Mouse (Mus musculus) intestine, embryonic 14.5 days (tissue): ENCODE data around the gene Bmpr2. TPM values are rescaled to one million over a fixed set of nuclear protein-coding genes. Genes with fewer than 3 reads are reported as not detected.

ENCODE experiments used
- ATAC-seq: fragments of 200-750 bp; cut with Nextera tagmentation; replicated peaks from 2 replicates; pipeline ENCODE4 v1.8.0; 2017; ENCODE audit warnings: low read depth, moderate number of reproducible peaks, moderate TSS enrichment, moderate library complexity; ENCODE audit not compliant: low FRiP score, low TSS enrichment
- DNase-seq: peaks from one replicate; pipeline ENCODE4 v3.0.0-alpha.2; 2018; ENCODE audit warnings: low spot score
- H3K27ac ChIP-seq: fragments of 300-500 bp; sonication (generic); 2 replicates; pipeline ENCODE4 v1.5.1; 2014; ENCODE audit warnings: low read depth, mild to moderate bottlenecking, control low read depth
- H3K27me3 ChIP-seq: fragments of 300-500 bp; sonication (generic); replicated peaks from 2 replicates; pipeline ENCODE4 v1.6.1; 2014; ENCODE audit warnings: low read length, control low read depth; ENCODE audit not compliant: control insufficient read depth, insufficient read depth
- H3K36me3 ChIP-seq: fragments of 300-500 bp; sonication (generic); 2 replicates; pipeline ENCODE4 v1.6.1; 2014; ENCODE audit warnings: low read length, control low read depth; ENCODE audit not compliant: control insufficient read depth, insufficient read depth
- H3K4me1 ChIP-seq: fragments of 300-500 bp; sonication (generic); replicated peaks from 2 replicates; pipeline ENCODE4 v1.6.1; 2014; ENCODE audit warnings: low read length, control low read depth, mixed read lengths; ENCODE audit not compliant: control insufficient read depth, insufficient read depth
- H3K4me2 ChIP-seq: fragments of 300-500 bp; sonication (generic); 2 replicates; pipeline ENCODE4 v1.6.1; 2014; ENCODE audit warnings: low read length
- H3K4me3 ChIP-seq: fragments of 300-500 bp; sonication (generic); 2 replicates; pipeline ENCODE4 v1.5.1; 2014; ENCODE audit warnings: low read depth, low read length, control low read depth, mixed read lengths
- H3K9ac ChIP-seq: fragments of 300-500 bp; sonication (generic); 2 replicates; pipeline ENCODE4 v1.6.1; 2014; ENCODE audit warnings: mild to moderate bottlenecking, low read length
- H3K9me3 ChIP-seq: fragments of 300-500 bp; sonication (generic); 2 replicates; pipeline ENCODE4 v1.6.1; 2016; ENCODE audit warnings: low read length, control low read depth; ENCODE audit not compliant: control insufficient read depth
- WGBS: fragments of 180-500 bp; shearing (Covaris S2); extraction: QIAGEN DNeasy Blood & Tissue Kit; methylation state at CpG from one replicate; pipeline ENCODE4 v1.1.7; 2014; 5-methylcytosine and 5-hydroxymethylcytosine counted together
- polyA plus RNA-seq: library from polyadenylated mRNA; unstranded; fragments of >200 nt; fragmentation: Nextera tagmentation; extraction: Ambion mirVana; gene quantifications from 2 replicates; pipeline ENCODE4 v1.2.1, GENCODE M21; 2014

The Bmpr2 gene
- 11.9 and 12.5 TPM in 2 replicates for polyA plus RNA-seq

DNA sequence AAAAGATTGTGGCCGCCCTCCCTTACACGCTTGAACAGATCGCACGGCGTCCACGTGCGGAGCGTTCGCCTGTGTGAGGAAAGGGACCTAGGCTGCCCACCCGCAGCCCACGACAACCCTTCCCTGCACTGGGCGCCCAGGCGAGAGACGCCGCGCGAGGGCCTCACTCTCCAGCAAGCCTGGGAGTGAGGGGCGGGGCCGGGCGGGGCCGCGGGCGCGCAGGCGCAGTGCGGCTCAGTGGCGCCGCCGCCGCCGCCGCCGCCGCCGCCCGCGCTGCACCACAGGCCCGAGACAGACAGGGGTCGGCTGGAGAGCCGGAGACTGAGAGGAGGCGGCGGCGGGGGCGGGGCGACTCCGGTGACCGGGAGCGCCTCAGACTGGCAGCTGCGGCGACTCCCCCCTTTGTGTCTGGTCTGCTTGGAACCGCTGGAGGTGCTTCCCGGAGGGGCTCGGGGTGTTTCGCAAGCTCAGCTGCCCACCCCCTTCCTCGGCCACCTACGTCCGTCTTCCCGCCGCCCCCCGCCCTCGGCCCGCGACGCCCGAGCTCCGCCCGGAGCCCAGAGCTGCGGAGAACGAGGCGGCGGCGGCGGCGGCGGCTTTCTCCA lies at the start of gene Bmpr2:
Gene Bmpr2 (plus strand): TSS at position 237 of the 605 bp plus-strand sequence.
- H3K36me3 ChIP-seq = no peaks in the 10 kb centered on the region
- no peaks in the 10 kb centered on the region for H3K27me3 ChIP-seq
- peak within 1 kb of the TSS; percentile 76 for H3K4me3 ChIP-seq
- H3K4me2 ChIP-seq = peak within 1 kb of the TSS; percentile 85
- WGBS = under 1% methylated on average over 54 of the region's 75 CpGs
- peak; percentile 92 for ATAC-seq
- H3K9me3 ChIP-seq = no peaks in the 10 kb centered on the region
- peak within 1 kb of the TSS; percentile 97 for H3K9ac ChIP-seq
- H3K4me1 ChIP-seq = peaks cover 6% of the 10 kb centered on the region; the same call in 1 of the 2 replicates
- peak; percentile 92 for DNase-seq
- H3K27ac ChIP-seq = peak within 1 kb of the TSS; percentile 100

DNA sequence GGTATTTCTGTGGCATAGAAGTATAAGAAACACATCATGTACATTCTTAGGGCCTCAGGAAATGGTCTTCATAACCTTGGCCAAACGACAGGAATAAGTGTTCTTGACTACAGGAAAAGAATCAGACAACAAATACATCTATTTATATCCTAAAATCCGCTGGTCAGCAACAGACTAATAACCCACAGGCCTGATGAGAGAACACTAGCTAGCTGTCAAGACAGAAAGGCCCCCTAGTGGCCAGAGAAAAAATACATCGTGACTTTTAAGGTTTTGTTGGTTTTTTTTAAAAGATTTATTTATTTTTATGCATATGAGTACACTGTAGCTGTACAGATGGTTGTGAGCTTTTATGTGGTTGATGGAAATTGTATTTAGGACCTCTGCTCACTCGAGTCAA lies 43.3 kb upstream of the Bmpr2 start:
- H3K36me3 ChIP-seq = peaks cover 36% of the 10 kb centered on the region
- H3K4me2 ChIP-seq = no peak overlapping the region
- 0 out of 2 replicates have a peak, but pooled peaks have one; percentile 28 for ATAC-seq
- no peak for DNase-seq
- H3K4me1 ChIP-seq = no peaks in the 10 kb centered on the region
- no peak overlapping the region for H3K4me3 ChIP-seq
- no peaks in the 10 kb centered on the region for H3K9me3 ChIP-seq
- no peaks in the 10 kb centered on the region for H3K27me3 ChIP-seq
- H3K27ac ChIP-seq = no peak overlapping the region
- 48% methylated on average over 4 of the region's 4 CpGs for WGBS
- H3K9ac ChIP-seq = no peak overlapping the region

DNA sequence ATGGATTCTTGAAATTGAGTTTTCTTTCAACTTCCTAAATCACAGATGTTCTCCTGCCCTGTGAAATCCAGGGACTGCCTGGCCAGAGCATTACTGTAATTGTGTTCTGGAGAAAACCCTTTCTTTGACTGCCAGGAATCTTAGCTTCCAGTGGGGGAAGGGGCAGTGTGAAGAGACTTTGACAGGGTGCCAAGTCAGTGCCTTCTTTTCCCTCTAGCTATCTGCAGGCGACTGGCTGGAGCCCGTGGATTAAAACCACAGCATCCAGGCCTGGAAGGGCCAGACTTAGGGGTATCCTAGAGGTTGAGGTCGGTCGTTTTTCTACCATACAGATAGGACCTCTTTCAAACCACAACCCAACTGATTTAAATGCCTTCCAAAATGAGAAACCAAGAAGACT lies 37.5 kb upstream of the Bmpr2 start:
- Histone ChIP-seq H3K36me3 (peaks cover 6% of the 10 kb centered on the region; the same call in 1 of the 2 replicates), H3K4me2 (no peak overlapping the region), H3K9ac (no peak overlapping the region), H3K4me1 (no peaks in the 10 kb centered on the region), H3K9me3 (no peaks in the 10 kb centered on the region), H3K27ac (no peak overlapping the region), H3K4me3 (no peak overlapping the region), H3K27me3 (no peaks in the 10 kb centered on the region)
- ATAC-seq (no peak), DNase-seq (no peak)
- WGBS = 53% methylated on average over 4 of the region's 4 CpGs

DNA sequence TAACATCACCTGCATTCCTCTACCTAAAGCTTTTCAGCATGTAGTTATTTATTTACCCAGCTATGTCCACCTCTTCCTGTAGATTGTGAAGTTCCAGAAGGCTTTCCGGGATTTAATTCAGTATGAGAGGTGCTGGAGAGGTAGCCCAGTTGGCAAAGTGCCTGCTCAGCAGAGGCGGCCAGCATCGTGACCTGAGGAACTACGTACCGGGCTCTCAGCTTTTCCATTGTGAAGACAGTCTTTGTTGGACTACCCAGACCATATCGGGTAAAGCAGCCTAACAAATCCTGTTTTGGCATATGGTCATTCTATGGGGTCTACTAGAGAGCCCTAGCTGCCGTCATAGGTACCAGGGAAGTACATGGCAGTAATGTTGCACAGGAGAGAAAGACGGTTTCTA lies 33.1 kb upstream of the Bmpr2 start:
- no peaks in the 10 kb centered on the region for H3K36me3 ChIP-seq
- no peak overlapping the region for H3K4me3 ChIP-seq
- DNase-seq (no peak), ATAC-seq (no peak)
- no peak overlapping the region for H3K4me2 ChIP-seq
- H3K4me1 ChIP-seq = no peaks in the 10 kb centered on the region
- WGBS = 91% methylated on average over 8 of the region's 8 CpGs
- H3K27me3 ChIP-seq = no peaks in the 10 kb centered on the region
- no peak overlapping the region for H3K9ac ChIP-seq
- no peaks in the 10 kb centered on the region for H3K9me3 ChIP-seq
- H3K27ac ChIP-seq = no peak overlapping the region

DNA sequence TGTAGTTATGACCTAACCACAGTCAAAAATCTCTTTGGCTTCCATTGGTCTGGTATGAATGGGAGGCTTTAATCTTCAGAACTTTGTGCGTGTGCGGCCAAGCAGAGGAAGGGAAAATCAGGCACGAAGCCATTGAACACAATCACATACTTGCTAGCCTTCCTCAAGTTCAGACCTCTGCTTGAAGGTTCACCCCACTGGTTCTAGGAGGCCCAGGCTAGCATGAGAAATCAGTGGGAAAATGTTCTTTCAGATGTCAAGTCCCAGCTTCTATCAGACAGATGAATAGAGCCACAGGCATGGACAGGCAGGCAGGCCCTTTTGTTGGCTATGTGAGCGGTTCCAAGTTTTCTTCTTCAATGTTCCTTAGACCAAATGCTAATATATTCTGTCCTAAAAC lies 32.5 kb upstream of the Bmpr2 start:
- no peaks in the 10 kb centered on the region for H3K9me3 ChIP-seq
- H3K4me3 ChIP-seq = no peak overlapping the region
- H3K27ac ChIP-seq = no peak overlapping the region
- H3K27me3 ChIP-seq = no peaks in the 10 kb centered on the region
- no peak overlapping the region for H3K9ac ChIP-seq
- no peaks in the 10 kb centered on the region for H3K4me1 ChIP-seq
- DNase-seq (no peak), ATAC-seq (no peak)
- 92% methylated on average over 4 of the region's 4 CpGs for WGBS
- H3K4me2 ChIP-seq = no peak overlapping the region
- no peaks in the 10 kb centered on the region for H3K36me3 ChIP-seq

DNA sequence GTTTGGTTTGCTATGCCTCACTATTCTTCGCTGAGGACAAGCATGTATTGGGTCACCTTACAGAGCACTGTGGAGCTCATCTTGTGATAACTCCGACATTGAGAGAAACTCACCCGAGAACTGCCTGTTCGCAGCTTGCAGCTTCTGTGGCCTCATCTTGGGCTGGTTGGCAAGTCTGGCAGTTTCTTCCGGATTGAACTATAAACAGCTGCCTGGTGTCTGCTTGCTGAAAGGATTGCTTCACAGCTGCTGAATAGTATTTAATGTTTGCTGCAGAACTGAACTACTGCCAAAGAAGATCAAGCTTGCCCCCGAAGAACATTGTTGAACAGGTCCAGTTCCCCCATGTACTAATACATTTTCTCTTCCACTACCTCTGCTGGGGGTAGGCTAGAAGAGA lies 29.1 kb upstream of the Bmpr2 start:
- no peaks in the 10 kb centered on the region for H3K27me3 ChIP-seq
- H3K9ac ChIP-seq = no peak overlapping the region
- 53% methylated on average over 6 of the region's 6 CpGs for WGBS
- H3K36me3 ChIP-seq = no peaks in the 10 kb centered on the region
- ATAC-seq (no peak), DNase-seq (no peak)
- no peaks in the 10 kb centered on the region for H3K9me3 ChIP-seq
- H3K27ac ChIP-seq = no peak overlapping the region
- no peak overlapping the region for H3K4me3 ChIP-seq
- no peak overlapping the region for H3K4me2 ChIP-seq
- H3K4me1 ChIP-seq = no peaks in the 10 kb centered on the region

DNA sequence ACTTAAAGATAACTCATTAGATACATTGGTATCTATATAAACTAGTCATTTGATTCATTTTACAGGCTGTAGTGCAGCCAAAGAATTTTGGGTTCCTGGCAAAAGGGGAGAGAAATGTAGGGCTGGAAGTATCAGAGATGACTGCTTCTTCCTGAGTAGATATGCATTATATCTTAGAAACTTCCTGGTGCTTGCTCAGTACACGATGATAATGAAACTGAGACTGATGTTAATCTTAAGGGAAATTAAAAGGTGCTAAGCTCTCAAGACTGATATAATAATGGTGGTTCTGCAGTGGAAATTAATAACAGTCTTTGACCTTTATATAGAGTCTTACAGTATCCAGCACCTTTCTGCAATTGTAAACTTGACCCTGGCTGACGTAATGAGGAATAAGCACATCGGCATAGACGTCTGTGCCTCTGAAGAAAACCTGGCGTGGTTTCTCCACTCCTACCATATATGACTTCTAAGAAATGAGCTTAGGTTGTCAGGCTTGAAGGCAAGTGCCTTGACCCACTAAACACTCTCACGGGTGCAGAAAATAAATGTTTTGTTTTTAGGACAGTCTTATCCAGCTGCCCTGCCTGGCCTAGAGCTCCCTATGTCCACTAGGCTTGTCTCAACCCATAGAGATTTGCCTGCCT lies 24.3 kb upstream of the Bmpr2 start:
- Histone ChIP-seq H3K4me3 (no peak overlapping the region), H3K4me2 (no peak overlapping the region), H3K4me1 (0 out of 2 replicates have a peak, but pooled peaks cover 5% of the 10 kb centered on the region), H3K27ac (no peak overlapping the region), H3K9ac (no peak overlapping the region), H3K9me3 (no peaks in the 10 kb centered on the region), H3K27me3 (no peaks in the 10 kb centered on the region), H3K36me3 (no peaks in the 10 kb centered on the region)
- DNase-seq (no peak), ATAC-seq (no peak)
- WGBS = 56% methylated on average over 6 of the region's 6 CpGs

DNA sequence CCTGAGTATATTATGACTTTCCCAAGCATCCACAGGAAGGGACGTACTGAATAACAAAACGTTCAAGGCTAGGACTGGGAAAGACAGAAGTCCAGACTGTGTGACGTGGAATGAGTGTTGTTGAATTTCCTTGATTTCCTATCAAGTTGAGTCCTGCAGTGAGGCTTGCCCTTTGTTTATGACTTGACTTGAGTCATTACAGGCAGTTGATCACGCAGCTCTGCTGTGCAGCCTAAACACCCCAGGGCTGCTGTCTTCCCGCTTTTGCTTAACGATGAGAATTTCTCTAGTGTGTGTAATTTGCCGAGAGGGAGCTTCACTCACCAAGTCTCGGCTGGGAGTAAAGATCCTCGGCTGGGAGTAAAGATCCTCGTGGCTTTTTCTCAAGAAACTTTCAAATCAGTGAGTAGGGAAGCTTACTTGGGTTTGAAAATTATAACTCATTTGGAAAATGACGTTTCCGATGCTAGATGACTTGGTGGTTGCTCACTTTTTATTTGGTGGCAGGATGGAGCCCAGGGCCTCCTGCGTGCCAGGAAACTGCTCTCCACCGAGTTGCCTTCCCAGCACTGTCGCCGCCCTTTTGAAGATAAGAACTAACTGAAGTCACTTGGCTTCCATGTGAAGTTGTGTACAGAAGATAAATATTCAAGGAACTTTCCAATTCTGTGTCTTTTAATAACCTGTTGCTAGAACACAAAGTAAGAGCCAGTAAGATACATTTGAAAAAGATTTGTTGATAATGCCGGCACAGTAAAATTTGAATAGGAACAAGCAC lies 23.4 kb upstream of the Bmpr2 start:
- Histone ChIP-seq H3K9ac (no peak overlapping the region), H3K27ac (no peak overlapping the region), H3K4me1 (0 out of 2 replicates have a peak, but pooled peaks cover 5% of the 10 kb centered on the region), H3K9me3 (no peaks in the 10 kb centered on the region), H3K36me3 (no peaks in the 10 kb centered on the region), H3K4me2 (no peak overlapping the region), H3K27me3 (no peaks in the 10 kb centered on the region), H3K4me3 (no peak overlapping the region)
- ATAC-seq (no peak), DNase-seq (no peak)
- WGBS = 55% methylated on average over 17 of the region's 17 CpGs
